Mouse (Mus musculus) c-Kit-negative CD71-positive TER-119-positive erythroid progenitor cells, embryonic 14.5 days (primary cell): ENCODE results near the gene Prkd1.

ENCODE experiments used
- DNase-seq: peaks from one replicate; pipeline ENCODE4 v3.0.0-alpha.2; 2013; ENCODE audit warnings: low read depth, low spot score

Prkd1 gene

DNA sequence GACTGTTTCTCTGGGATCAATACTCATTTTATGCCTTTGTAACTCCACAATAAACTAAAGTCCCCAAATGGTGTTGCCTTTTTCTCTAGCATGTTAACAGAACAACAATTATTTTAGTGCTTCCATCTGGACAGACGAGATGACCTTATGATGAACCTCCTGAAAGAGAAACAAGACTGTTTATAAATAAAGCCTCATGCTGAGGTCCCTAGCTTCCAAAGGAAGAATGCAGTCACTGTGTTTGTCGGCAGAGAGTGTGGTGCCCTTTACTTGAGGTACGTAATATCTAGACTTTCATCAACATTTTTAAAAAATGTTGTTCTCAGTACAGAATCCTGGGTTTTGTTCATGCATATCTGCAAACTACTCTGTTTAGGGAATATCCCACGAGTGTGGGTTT, 90.7 kb downstream of the Prkd1 start:
- no peak for DNase-seq

DNA sequence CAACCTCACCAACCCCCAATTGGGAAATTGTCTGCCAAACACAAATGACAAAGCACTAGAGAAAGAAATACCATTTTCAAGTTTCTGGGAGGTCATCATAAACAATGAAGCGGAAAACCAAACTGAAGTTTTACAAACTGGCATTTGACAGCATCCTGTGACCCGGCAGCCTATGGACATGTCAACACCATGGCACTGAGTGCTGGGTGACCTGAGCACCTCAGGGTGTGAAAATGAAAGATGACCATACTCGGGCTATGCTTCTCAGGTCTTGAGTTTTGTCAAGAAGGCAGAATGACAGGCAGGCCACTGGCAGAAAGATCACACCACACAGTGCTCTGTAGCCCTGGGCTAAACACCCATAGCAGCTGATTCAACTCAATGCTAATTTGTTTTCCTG, 94.7 kb downstream of the Prkd1 start:
- no peak for DNase-seq

DNA sequence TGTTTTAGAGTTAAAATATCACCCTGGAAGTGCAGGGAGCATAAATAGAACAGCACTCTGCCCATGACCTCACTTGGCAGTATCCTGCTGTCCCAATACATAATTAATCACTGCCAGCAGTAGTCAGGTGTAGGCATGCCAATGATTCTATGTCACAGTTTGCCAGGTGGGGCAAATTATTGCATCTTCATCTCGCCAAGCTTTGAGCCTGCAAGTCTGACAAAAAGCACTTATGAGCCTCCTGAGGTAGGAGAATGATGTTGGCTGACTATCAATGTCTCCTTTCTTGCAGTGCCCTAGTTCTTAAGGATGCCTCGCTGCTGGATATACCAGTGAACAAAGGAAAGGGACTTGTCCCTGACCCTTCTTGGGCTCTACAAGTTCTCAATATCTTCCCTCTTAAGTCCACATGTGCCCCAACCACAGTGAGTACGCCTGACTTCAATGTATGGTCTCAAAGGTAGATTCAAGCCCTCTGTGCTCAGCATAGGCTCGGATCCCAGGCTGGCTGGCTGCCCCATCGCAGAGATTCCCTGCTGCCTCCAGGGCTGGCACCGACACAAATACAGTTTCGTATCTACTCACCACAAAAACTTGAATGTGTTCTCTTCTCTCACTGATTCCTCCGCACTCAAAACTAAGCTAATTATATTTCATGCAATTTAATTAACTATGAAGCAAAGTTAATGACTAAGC, 98.9 kb downstream of the Prkd1 start:
- DNase-seq: no peak

DNA sequence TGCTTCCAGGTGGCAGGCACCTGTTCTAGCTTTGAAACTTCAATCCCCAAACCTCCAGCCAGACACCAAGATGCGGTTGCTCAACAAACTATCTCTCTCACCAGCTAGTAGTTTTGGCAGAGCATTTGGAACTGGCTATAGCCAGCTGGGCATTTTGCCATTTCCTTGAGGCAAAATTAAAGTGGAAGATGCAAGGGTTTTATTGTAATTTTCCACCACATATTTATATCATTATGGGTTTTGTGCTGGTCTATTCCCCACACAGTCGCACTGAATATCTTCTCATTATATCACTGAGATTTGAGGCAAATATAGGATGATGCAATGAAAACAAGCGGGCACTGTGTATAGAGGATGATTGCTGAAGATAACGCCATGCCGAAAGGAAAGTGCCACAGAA, 102.5 kb downstream of the Prkd1 start:
- no peak for DNase-seq

DNA sequence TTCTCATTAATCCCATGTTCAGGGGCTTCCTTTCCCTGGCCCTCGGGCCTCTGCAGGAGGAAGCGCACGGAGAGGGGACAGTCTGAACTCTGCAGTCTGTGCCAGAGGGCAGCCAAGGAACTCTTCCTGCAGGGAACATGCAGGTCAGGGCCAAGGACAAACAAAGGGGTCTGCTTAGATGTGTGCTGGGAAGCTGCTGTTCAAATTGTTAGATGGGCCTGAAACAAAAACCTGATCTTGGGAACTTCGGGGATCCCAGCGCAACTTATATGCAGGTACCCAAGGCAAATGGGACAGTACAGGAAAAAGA, 103.3 kb downstream of the Prkd1 start:
- no peak for DNase-seq

DNA sequence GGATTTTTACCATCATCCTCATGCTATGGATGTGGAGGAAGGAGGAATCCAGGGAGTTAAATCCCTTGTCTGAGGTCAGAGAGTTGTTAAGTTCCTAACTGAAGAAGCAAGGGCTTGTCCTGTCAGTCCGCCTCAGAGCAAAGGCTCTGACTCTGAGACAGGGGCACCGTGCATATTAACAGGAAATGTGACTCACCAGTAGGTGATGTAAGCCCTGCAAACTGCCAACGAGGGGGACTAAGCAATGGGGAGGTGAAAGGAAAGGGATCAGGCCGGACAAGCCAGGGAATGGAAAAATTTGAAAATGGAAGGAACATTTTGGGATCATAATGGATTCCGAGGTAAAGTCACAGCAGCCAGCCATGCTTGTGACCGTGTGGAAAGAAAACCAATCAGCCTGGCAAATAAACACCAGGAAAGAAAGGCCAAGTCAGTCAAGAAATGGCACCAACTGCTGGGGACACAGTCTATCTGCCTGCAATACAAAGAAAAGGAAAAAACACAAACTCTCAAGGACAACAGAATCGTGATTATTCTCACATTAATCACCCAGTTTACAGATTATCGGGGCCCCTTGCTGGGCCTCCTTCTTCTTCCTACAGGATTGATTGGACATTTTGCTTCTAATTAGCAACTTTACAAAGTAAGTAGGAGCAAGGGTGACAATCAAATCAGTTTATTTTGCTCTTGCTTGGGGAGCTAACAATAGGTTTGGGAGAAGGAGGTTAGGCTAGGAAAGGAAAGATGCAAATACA, 103.9 kb downstream of the Prkd1 start:
- DNase-seq: no peak

DNA sequence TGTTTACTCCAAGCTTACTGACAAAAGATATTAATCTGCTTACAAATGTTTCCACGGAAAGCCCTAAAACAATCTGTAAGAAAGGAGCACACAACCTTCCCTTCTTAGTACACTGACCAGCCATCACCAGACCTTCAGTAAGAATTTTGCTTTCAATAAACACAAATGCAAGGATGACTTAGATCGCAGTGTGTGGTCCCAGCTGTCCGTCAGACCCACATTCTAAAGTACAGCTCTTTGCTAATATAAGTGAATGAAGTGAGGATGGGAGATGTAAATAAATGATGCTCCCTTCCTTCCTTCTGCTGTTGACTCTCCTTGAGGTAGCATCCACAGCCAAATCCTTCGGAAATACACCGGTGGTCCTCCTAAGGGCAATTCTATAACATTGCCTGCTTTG, 108.1 kb downstream of the Prkd1 start:
- no peak for DNase-seq

DNA sequence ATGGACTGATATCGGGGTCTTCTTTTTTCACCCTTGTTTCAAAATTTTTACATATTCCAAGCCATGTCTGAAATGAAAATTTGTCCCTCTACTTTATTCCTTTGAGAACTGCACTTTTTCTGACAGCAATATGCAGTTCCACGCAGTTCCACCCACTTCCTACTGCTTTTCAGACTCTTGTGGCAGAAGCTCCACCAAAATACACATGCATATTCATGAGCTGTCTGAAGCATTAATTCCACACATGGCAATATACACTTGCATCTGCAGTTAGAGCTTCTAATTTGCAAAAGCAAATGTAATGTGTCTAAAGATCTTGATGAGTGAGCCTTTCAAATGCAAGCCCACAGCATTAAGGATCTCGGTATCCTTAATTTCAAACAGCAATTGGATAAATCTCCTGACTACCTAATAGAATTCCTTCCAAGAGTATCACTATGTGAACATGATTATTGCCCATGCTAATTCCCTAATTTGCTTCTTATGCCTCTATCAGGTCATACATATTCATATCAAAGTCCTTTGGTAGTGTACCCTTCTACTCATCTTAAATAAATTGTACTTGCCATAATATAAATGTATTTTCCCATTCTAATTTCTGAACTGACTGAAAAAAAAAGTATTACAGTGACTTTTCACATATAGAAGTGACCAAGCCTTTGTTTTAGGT, 110.5 kb downstream of the Prkd1 start:
- no peak for DNase-seq

DNA sequence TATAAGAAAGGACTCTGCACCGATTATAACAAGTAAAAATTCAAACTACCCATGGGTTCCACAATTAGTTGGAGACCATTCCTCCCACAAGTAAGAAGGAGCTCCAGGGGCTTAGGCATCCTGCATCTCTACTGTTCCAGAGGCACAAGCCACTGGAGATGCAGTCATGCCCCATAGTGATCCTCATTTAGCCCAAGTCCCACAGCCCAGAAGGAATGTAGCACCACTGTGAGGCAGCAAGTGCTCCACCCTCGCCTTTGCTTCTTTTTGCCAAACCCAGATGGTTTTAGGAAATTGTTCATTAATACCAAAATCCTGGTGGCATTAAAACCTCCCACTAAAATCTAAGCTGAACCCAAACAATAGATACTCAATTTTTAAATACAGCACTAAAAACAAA, 111.1 kb downstream of the Prkd1 start:
- no peak for DNase-seq

DNA sequence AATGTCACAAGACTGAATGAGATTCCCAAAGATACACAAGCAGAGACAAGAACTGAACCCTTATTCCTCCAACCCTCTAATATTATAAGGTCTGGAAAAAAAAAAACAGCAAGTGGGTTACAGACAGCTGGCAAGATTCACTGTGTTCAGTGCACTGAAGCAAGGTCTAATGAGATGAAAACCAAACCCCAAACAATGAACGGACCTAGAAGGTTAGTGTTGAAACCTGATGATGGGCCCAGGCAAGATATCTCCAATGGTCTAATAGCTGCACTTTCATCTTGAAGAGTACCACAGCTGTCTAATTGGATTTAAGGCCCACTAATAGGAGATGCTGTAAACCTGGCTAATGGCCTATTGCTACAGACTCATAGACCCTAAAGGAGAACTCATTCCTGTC, 111.9 kb downstream of the Prkd1 start:
- no peak for DNase-seq

DNA sequence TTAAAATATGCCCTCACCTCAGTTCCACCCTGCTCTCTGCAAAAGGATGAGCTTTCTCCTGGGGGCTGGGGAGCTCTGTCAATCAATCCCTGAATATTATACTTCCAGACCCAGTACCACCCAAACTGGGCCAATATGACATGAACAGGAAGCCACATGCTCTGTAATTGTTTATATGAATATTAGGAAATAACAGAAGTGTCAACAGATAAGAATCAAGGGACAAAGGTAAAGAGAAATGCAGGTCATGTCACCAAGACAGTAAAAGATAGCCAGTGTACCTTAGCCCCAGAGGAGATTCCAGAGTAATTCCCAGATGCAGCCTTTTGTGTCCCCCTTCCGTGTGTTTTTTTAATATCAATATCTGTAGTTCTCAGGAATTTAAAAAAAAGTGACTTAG, 120.3 kb downstream of the Prkd1 start:
- DNase-seq: no peak

DNA sequence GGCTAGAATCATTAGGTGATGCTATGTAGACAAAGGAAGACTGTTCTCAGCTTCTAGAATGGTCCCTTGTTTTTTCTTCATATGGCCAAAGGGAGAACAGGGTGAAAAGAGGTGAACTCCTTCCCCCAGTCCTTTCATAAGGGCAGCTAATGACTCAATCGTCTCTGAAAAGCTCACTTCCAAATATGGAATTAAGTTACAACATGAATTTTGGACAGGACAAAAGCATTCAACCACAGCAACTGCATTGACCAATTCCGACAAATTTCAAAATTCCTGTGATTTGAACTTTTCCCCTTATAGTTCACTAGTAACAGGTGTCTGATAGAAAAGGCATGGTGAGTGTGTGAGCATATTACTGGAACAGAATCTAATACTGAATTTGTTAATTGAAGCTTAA, 124.8 kb downstream of the Prkd1 start:
- DNase-seq: no peak

DNA sequence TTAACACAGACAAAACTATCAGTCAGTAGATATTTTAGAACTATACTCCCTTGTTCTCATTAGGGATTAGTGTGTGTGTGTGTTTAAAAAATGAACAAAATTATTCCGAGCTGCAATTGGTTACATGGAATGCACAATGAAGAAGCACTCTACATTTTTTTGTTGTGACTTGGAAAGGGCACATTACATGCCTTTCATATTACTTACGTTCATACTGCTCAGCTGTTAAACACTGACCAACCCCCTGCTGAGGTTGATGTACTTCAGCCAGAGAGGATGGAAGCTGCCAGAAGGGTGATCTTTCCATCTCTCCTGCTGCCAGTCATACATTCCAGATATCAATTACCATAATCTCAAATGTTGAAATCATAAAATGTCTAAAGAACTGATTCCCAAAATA, 134.4 kb downstream of the Prkd1 start:
- no peak for DNase-seq

DNA sequence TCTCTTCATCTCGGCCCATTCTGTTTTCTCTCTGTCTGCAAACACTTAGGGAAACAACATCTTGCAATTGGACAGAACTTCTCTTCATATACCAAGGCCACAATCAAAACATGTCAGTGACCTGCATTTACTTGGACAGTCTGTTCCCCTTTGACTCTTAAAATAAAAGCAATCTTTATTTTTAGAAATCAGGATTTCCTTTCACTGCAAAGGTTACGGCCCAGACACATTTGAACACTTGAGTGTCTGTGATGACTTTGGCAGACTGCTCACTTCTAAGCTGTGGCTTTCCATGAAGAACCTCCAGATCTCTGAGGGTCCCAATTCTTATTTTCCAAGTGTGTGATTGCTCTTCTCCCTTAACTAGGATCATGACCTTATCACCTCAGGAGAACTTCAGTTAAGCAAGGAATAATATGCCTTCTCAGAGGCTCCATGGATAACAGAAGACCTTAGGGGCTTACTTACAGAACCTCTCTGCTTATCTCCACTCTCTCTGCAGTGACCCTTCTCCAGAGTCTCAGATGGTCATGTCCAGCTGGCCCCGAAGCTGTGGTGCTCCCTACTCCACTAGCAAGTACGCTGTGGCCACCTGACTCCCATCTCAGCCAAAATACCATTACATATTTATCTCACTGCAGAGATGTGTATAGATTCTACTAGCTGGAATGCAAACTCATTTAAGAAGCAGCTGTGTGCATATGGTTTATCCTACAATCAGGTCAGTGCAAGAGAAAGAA, 137.2 kb downstream of the Prkd1 start:
- DNase-seq: no peak

DNA sequence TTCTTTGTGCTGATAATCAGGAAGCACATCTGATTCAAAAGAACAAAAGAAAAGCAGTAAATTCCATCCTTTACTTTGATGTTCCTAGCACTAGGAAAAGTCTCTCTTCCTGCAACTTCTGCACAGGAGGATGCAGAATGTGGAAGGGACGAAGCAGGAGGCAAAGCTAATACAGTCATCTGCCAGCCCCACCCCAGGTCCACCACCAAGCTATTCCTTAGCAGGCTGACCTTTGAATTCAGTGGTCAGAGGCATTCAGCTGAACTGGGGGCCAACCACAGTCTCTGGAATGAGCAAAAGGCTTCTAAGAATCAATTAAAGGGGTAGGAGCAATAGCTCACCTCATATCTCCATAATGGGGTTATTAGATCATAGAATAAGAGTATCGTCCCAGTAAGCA, 140.1 kb downstream of the Prkd1 start:
- no peak for DNase-seq

DNA sequence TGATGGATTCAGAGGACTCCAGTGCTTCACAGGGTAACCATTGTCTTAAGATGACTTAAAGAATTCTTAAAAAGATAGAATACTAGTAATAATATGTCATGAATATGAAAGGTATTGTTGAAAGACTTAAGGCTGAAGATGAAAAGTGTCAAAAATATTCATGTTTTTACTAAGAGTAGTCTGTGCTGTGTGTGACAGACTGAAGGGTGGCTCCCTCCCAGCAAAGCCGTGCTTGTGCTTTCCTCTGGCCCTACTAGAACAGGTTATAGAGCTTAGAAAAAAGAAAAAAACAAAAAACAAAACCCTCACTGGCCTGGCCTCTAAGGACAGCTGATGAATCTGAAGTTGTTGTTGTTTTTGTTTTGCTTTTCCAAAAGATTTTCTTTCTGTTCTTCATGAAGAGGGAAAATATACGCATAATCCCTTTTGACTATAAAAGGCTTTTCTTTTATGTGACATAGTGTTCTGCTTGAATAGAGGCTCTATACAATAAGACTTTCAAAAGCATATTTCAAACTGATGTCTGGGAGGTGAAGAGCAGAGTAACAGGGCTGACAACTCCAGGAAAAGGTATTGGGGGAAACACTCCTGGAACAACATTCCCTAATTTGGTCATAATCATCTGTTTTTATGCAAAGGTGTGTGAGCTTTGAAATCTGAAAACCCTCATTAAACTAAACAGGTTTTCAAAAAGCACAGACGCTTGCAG, 148.9 kb downstream of the Prkd1 start:
- DNase-seq: no peak

DNA sequence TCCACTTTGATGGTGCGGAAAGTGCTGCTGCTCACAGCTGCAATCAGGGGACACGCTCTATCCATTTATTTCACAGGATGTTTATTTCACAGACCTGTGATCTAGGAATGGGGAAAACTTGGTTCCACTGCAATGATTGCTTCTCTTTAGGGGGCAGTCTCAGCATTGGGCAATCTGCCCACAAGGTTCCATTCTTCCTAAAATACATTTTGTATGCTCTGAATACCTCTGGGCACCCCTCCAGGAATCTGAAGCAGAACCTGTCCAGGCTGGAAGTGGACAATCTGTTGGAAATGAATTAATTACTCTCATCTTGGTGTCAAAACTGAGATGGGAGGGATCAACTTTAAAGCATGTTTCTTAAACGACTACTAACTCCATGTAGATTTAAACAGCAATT, 152.9 kb downstream of the Prkd1 start:
- DNase-seq: no peak

DNA sequence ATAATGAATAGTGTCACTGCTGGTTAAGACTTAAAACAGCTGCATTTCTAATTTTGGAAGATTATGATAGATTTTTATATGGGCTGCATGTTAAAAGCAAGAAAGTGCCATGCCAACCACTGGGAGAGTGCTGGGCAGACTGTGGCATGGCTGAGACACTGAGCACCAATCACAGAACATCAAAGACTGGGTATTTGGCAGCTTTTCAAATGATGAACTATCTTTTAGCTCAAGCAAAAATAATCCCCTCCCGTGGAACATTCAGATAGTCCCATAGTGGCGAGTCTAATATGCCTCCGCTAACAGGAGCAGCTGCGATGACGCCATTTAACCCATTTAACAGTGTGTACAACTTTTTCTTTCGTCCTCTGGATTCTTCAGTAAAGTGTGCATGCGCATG, 169.1 kb downstream of the Prkd1 start:
- no peak for DNase-seq

DNA sequence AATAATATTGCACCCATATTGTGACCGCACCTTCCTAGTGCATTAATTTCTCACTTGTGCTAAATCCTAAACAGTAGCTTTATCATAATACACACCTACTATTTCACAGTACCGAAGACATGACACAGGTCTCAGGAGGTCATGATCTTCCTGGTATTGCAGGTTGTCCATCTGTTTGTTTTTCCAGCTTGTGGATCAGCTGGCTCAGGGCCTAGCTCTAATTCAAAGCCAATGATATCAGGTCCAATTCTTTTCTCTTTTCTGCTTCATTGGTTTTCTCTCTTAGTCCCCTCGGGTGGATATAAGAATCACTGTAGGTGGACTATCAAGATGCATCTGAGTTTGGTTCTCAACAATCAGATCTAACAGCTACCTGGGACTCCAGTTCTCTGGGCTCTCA, 191.7 kb downstream of the Prkd1 start:
- no peak for DNase-seq

DNA sequence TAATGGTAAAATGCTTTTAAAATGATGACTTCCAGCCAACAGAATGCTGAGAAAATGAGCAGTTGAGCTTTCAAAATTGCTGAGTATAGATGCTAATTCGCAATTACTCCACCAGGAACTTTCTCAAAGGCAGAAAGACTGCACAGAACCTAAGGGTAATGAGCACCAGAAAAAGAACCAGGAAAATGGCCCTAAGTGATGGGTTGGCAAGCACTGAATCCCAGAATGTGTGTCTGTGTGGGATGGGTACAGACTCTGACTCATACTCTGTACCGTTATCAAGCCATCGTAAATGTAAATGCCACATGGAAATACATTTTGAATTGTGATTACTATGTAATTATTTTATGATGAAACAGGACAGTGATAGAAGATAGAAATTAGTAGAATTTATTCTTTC, 197.1 kb downstream of the Prkd1 start:
- DNase-seq: no peak

DNA sequence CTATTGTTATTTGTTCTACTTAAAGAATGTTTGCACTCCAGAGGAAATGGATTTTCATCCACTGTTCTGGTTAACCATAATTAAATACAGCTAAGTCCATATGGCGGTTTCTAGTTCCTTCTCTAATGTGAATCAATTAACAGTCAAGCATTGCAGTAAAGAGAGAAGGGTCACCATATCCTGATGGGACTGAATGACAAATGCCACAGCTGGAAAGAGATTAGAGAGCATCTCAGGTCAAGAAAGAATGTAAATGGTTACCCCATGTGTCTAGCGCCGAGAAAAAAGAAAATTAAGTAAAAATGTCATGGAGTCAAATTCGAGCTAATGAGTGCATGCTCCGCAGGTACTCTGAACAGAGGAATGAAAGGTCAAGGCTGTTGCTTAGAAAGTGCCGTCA, 212.2 kb downstream of the Prkd1 start:
- no peak for DNase-seq

DNA sequence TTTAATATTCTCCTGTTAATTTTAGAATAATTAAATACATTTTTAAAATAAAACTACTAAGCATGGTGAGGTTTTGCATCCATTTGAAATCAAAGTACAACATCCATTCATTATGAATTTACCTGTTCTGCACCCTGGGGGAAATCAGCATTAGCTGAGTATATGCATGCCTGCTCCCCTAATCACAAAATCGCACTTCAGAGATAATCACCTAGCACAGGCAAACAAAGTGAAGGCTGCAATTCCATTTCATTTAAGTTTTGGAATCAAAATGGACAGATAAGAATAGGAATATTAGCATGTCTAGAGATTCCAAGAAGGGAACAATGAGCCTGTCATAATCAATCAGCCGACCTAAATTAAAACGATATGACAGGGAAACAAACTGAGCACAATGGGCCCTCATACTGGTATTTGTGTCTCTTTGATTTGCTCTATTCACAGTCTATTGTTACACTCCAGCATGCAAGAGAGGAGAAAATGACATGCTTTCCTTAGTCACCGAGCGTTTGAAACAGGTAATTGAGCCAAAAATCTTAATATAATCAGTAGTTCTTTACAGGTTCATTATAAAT, 218.7 kb downstream of the Prkd1 start:
- DNase-seq: no peak
